Mouse (Mus musculus) intestine, postnatal 0 days (tissue): ENCODE measurements around the gene Cpox. TPM values are rescaled to one million over a fixed set of nuclear protein-coding genes. Genes with fewer than 3 reads are reported as not detected.

Experiments used
- ATAC-seq: fragments of 200-750 bp; cut with Nextera tagmentation; 2 replicates; pipeline ENCODE4 v1.8.0; 2017; ENCODE audit warnings: mild to moderate bottlenecking, moderate TSS enrichment, moderate library complexity
- H3K27ac ChIP-seq: fragments of 300-500 bp; sonication (generic); 2 replicates; pipeline ENCODE4 v1.5.1; 2014; ENCODE audit warnings: mild to moderate bottlenecking, low read depth, low read length, moderate library complexity
- H3K27me3 ChIP-seq: fragments of 300-500 bp; sonication (generic); replicated peaks from 2 replicates; pipeline ENCODE4 v1.6.1; 2014; ENCODE audit warnings: low read length, mixed read lengths; ENCODE audit not compliant: control insufficient read depth, insufficient read depth
- H3K36me3 ChIP-seq: fragments of 300-500 bp; sonication (generic); 2 replicates; pipeline ENCODE4 v1.6.1; 2014; ENCODE audit warnings: mild to moderate bottlenecking, moderate library complexity; ENCODE audit not compliant: control insufficient read depth, insufficient read depth
- H3K4me1 ChIP-seq: fragments of 300-500 bp; sonication (generic); replicated peaks from 2 replicates; pipeline ENCODE4 v1.6.1; 2014; ENCODE audit warnings: antibody characterized with exemption, low read length, mixed read lengths; ENCODE audit not compliant: control insufficient read depth, insufficient read depth
- H3K4me2 ChIP-seq: fragments of 300-500 bp; sonication (generic); replicated peaks from 2 replicates; pipeline ENCODE4 v1.6.1; 2014; ENCODE audit warnings: low read depth, mild to moderate bottlenecking, moderate library complexity
- H3K4me3 ChIP-seq: fragments of 300-500 bp; sonication (generic); 2 replicates; pipeline ENCODE4 v1.5.1; 2014; ENCODE audit warnings: low read depth, low read length
- H3K9ac ChIP-seq: fragments of 300-500 bp; sonication (generic); 2 replicates; pipeline ENCODE4 v1.6.1; 2014; ENCODE audit warnings: mild to moderate bottlenecking, low read depth, low read length
- H3K9me3 ChIP-seq: fragments of 300-500 bp; sonication (generic); 2 replicates; pipeline ENCODE4 v1.6.1; 2016; ENCODE audit warnings: mixed run types; ENCODE audit not compliant: control insufficient read depth
- CTCF ChIP-seq: sonication (generic); IDR thresholded peaks from 2 replicates; pipeline ENCODE4 v1.5.1; 2016; ENCODE audit warnings: low read depth, mild to moderate bottlenecking, control low read depth, antibody characterized with exemption, moderate library complexity
- WGBS: fragments of 180-500 bp; shearing (Covaris S2); extraction: QIAGEN DNeasy Blood & Tissue Kit; methylation state at CpG from one replicate; pipeline ENCODE4 v1.1.7; 2014; 5-methylcytosine and 5-hydroxymethylcytosine counted together
- polyA plus RNA-seq: library from polyadenylated mRNA; unstranded; fragments of >200 nt; fragmentation: Nextera tagmentation; extraction: Ambion mirVana; gene quantifications from 2 replicates; pipeline ENCODE4 v1.2.1, GENCODE M21; 2015

The Cpox gene
- polyA plus RNA-seq, 1 experiment from 2014 or later = 54.5 TPM

DNA sequence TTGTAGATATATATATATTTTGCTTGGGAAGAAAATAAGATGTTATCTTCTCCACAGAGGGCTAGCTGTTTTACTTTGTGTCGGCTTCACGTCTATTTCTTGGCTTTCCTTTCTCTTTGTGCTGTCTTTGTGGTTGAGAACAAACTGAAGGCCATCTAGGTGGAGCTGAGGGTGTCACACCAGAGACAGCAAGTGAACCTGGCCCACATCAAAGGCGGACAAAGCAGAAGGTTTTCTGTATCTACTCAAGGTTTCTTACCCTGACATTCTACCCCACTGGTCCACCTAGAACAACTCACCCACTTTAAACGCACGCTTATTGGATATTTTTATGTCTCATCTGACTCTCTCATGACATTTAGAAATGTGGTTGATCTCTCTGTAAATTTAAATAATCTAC, 24.0 kb downstream of the Cpox start:
- no peaks in the 10 kb centered on the region for H3K36me3 ChIP-seq
- WGBS = 89% methylated on average over 5 of the region's 5 CpGs
- no peak overlapping the region for H3K4me2 ChIP-seq
- TF ChIP-seq CTCF = no peak
- H3K27ac ChIP-seq = no peak overlapping the region
- H3K9me3 ChIP-seq = no peaks in the 10 kb centered on the region
- no peak overlapping the region for H3K4me3 ChIP-seq
- H3K9ac ChIP-seq = no peak overlapping the region
- ATAC-seq = no peak
- H3K27me3 ChIP-seq = no peaks in the 10 kb centered on the region
- no peaks in the 10 kb centered on the region for H3K4me1 ChIP-seq

DNA sequence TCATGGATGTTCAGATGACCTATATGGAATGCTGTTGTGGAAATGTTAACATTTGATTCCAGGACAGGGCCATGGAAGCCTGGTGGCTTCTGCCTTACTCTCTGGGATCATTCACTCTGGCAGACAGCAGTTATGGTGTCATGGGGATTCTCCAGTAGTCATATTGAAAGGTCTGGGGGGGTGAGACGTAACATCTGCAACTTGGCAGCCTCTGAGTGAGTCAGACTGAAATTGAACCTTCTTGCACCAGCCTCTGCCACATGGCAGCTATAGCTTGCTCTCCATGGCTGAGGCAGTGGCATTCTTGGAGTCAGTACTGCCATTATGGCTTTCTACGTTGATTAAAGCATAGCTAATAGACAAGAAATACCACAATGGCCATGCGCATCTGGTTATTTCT, 26.7 kb downstream of the Cpox start:
- WGBS = 89% methylated on average over 3 of the region's 3 CpGs
- no peak overlapping the region for H3K4me2 ChIP-seq
- no peaks in the 10 kb centered on the region for H3K36me3 ChIP-seq
- no peaks in the 10 kb centered on the region for H3K27me3 ChIP-seq
- no peaks in the 10 kb centered on the region for H3K4me1 ChIP-seq
- no peak overlapping the region for H3K27ac ChIP-seq
- no peaks in the 10 kb centered on the region for H3K9me3 ChIP-seq
- TF ChIP-seq CTCF = no peak
- ATAC-seq = no peak
- no peak overlapping the region for H3K4me3 ChIP-seq
- no peak overlapping the region for H3K9ac ChIP-seq

DNA sequence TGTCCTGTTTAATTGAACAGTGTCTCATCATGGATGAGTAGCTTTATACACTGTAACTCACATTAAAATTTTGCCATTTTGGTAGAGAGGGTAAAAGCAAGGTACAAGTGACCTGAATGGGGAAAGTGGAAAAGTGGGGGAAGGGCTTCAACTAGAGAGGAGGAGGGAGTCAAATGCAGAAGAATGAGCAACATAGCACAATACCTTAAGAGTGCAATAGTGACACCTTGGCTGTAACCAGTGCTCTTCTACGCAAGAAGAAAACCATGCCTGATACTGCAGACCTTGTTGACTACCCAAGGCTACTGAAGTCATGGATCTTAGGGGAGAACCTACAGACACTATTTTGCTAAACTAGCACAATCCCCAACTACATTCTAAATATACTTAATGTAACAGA, 27.2 kb downstream of the Cpox start:
- no peak for TF ChIP-seq CTCF
- Histone ChIP-seq H3K4me2 (no peak overlapping the region), H3K4me3 (no peak overlapping the region), H3K27me3 (no peaks in the 10 kb centered on the region), H3K4me1 (no peaks in the 10 kb centered on the region), H3K9me3 (no peaks in the 10 kb centered on the region), H3K36me3 (no peaks in the 10 kb centered on the region), H3K9ac (no peak overlapping the region), H3K27ac (no peak overlapping the region)
- 97% methylated on average over 1 of the region's 1 CpGs for WGBS
- no peak for ATAC-seq

DNA sequence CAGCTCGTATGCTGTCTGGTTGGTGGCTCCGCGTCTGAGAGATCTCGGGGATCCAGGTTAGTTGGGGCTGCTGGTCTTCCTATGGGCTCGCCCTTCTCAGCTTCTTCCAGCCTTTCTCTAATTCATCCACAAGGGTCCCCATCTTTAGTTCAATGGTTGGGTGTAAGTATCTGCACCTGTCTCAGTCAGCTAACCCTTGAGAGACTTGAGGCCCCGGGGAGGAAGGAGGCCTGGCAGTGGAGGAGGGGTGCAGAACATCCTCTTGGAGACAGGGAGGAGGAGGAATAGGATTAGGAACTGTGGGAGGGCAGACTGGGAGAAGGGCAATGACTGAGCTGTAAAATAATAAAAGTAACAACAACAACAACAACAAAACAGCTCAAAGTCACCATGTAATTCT, 30.1 kb downstream of the Cpox start:
- TF ChIP-seq CTCF = no peak
- Histone ChIP-seq H3K4me3 (no peak overlapping the region), H3K4me2 (no peak overlapping the region), H3K36me3 (no peaks in the 10 kb centered on the region), H3K27ac (no peak overlapping the region), H3K9me3 (no peaks in the 10 kb centered on the region), H3K9ac (no peak overlapping the region), H3K4me1 (no peaks in the 10 kb centered on the region), H3K27me3 (no peaks in the 10 kb centered on the region)
- ATAC-seq = no peak
- WGBS = 89% methylated on average over 6 of the region's 6 CpGs

DNA sequence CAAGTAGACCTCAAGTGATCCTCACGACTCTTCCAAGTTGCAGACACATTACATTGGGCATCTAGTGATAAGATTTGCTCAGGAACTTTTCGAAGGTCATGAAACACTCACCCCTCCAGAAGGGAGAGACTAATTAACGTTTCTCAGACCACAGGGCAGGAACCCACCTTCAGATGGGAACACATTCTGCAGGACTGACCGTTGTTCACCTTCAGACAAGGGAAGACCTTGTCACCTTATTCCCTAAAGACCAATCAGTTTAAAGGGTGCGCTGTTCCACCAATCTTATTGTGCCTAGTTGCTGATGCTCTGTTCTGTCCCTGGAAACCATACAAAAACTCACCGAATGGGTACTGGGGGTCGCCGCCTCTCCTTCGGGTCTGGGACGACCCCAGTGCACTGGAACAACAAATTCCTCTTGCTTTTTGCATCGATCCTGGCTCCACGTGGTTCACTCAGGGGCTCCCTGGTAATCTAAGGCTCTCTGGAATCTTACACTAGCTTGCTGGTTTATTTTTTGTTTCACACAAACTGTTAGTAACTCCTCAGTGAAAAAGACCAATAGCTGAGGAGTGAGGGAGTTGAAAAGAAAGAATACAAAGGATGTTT, 30.8 kb downstream of the Cpox start:
- H3K9me3 ChIP-seq = no peaks in the 10 kb centered on the region
- H3K4me3 ChIP-seq = no peak overlapping the region
- H3K36me3 ChIP-seq = no peaks in the 10 kb centered on the region
- no peak overlapping the region for H3K9ac ChIP-seq
- ATAC-seq = no peak
- TF ChIP-seq CTCF = no peak
- 85% methylated on average over 12 of the region's 12 CpGs for WGBS
- H3K4me1 ChIP-seq = no peaks in the 10 kb centered on the region
- no peak overlapping the region for H3K27ac ChIP-seq
- H3K27me3 ChIP-seq = no peaks in the 10 kb centered on the region
- H3K4me2 ChIP-seq = no peak overlapping the region

DNA sequence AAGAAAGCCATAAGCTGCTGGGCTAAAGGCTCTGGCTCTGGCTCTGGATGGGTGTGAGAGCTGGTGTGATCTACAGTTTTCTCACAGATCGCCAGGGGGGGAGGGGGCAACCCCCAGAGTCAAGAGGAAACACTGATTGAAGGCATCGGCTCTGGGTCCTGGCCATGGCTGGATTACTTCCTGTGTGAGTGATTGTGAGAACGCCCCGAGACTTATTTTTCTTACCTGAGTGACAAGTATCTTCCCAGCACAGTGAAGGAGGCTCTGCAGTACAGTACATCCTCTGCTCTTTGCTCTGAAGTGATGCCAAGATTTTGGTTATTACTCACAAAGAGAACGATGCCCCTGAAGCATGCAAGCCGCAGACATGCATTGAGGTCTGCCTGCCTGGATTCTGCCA, 31.7 kb downstream of the Cpox start:
- no peak overlapping the region for H3K27ac ChIP-seq
- H3K9ac ChIP-seq = no peak overlapping the region
- no peak for ATAC-seq
- no peak for TF ChIP-seq CTCF
- WGBS = 58% methylated on average over 6 of the region's 6 CpGs
- no peaks in the 10 kb centered on the region for H3K27me3 ChIP-seq
- no peak overlapping the region for H3K4me3 ChIP-seq
- no peaks in the 10 kb centered on the region for H3K9me3 ChIP-seq
- H3K4me1 ChIP-seq = no peaks in the 10 kb centered on the region
- H3K4me2 ChIP-seq = no peak overlapping the region
- no peaks in the 10 kb centered on the region for H3K36me3 ChIP-seq
